Mouse (Mus musculus) ovary, adult 18-20 months (tissue): ENCODE results near the gene Aprt.

ENCODE experiments used
- DNase-seq: peaks from one replicate; pipeline ENCODE4 v3.0.0; 2022; ENCODE audit warnings: low spot score, mixed read lengths

Aprt gene

GRCm38 (mm10) chr8:122564363-122565352 lies 12.1 kb downstream of the Aprt start:
- DNase-seq, result no peak

GRCm38 (mm10) chr8:122561199-122561598 lies 15.5 kb downstream of the Aprt start:
- DNase-seq, result no peak

GRCm38 (mm10) chr8:122558671-122559349 lies 17.9 kb downstream of the Aprt start:
- DNase-seq, result no peak

GRCm38 (mm10) chr8:122557248-122558038 lies 19.3 kb downstream of the Aprt start:
- no peak for DNase-seq

- DNase-seq, result peak; percentile 52
Observed at GRCm38 (mm10) chr8:122556030-122557009, 20.4 kb downstream of the Aprt start.

GRCm38 (mm10) chr8:122554786-122555185 lies 21.9 kb downstream of the Aprt start:
- no peak for DNase-seq

GRCm38 (mm10) chr8:122551265-122552051 lies 25.3 kb downstream of the Aprt start, which contains the start of gene Piezo1:
TSS of gene Piezo1 (minus strand) at chr8:122551329.
- peak; percentile 75 for DNase-seq

GRCm38 (mm10) chr8:122550995-122551264 lies 25.8 kb downstream of the Aprt start:
- DNase-seq, result no peak

- DNase-seq, result no peak
Observed at GRCm38 (mm10) chr8:122550234-122550994, 26.3 kb downstream of the Aprt start.

- DNase-seq, result no peak
Observed at GRCm38 (mm10) chr8:122548891-122549439, 27.7 kb downstream of the Aprt start.

GRCm38 (mm10) chr8:122548331-122548730 lies 28.4 kb downstream of the Aprt start:
- no peak for DNase-seq

GRCm38 (mm10) chr8:122547815-122548214 lies 28.9 kb downstream of the Aprt start:
- no peak for DNase-seq

- DNase-seq, result no peak
Observed at GRCm38 (mm10) chr8:122546811-122547453, 29.8 kb downstream of the Aprt start.

GRCm38 (mm10) chr8:122546066-122546755 lies 30.5 kb downstream of the Aprt start:
- no peak for DNase-seq

GRCm38 (mm10) chr8:122544138-122544537 lies 32.6 kb downstream of the Aprt start:
- no peak for DNase-seq

- no peak for DNase-seq
Observed at GRCm38 (mm10) chr8:122538310-122539076, 38.2 kb downstream of the Aprt start.

- no peak for DNase-seq
Observed at GRCm38 (mm10) chr8:122537812-122538211, 38.9 kb downstream of the Aprt start.
